Mouse (Mus musculus) urinary bladder, postnatal 14 days (tissue): Measurements from ENCODE around the gene Gm20683.

Source experiments
- DNase-seq: peaks from one replicate; pipeline ENCODE4 v3.0.0; 2021; ENCODE audit warnings: low spot score

Gm20683 gene

GRCm38 (mm10) chr17:25841117-25841880 is at the start of gene Gm20683:
TSS of gene Gm20683 (minus strand) at chr17:25841763.
- no peak for DNase-seq

DNA sequence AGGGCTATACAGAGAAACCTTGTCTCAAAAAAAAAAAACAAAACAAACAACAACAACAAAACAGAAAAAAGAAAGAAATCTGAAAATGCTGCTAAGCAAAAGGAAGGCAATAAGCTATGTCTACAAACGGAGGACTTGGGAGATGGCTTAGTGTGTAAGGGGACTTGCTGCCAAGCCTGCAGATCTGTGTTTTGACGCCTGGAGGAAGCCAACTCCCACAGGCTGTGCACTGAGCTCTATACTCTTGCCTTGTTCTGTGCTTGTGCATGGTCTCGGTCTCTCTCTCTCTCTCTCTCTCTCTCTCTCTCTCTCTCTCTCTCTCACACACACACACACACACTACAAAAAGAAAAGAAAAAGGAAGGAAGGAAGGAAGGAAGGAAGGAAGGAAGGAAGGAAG is 47.3 kb upstream of the Gm20683 start:
- DNase-seq: no peak

GRCm38 (mm10) chr17:25887467-25887866 is 45.9 kb upstream of the Gm20683 start:
- no peak for DNase-seq

GRCm38 (mm10) chr17:25886806-25887205 is 45.2 kb upstream of the Gm20683 start:
- no peak for DNase-seq

- no peak for DNase-seq
Measured at GRCm38 (mm10) chr17:25885636-25886035, 44.1 kb upstream of the Gm20683 start.

DNA sequence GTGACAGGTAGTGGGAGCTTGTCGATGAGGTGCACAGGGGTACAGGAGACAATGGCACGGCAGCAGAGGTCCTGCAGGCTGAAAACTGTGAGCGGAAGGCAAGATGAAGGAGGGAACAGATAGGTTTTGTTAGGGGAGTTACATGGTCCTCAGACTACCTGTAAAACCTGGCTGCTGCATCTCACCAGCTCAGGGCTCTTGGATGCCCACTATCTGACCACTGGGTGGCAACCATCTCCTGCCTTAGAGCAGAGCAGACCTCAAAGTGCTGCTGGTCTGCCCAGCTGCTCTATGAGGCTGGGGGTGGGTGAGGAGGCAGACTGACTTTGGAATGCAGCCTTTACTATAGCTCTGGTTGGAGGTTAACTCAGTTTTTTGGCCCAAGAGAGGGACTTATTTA is 42.3 kb upstream of the Gm20683 start:
- DNase-seq: no peak

- no peak for DNase-seq
Measured at GRCm38 (mm10) chr17:25883268-25883667, 41.7 kb upstream of the Gm20683 start.

GRCm38 (mm10) chr17:25882306-25882705 is 40.7 kb upstream of the Gm20683 start:
- DNase-seq: no peak

DNA sequence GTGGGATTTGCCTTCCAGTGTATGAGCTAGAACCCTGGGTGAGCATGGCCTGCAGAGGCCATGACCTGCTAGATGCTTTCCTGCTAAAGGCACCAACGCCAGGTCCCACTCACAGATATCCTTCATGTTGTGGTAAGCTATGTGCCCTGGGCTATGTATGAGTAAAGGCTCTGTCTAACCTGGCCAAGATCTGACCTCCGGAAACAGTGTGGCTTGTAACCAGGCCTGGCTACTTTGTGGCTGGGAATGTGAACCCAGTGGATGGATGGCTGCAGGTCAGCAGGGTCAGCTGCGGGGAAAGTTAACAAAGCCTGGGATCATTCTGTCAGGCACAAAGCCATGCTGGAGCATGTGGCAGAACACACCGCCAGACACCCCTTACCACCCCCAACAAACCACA is 40.1 kb upstream of the Gm20683 start:
- no peak for DNase-seq

- no peak for DNase-seq
Measured at GRCm38 (mm10) chr17:25880913-25881641, 39.5 kb upstream of the Gm20683 start.

GRCm38 (mm10) chr17:25880196-25880910 is 38.8 kb upstream of the Gm20683 start, which contains the start of gene Wfikkn1:
TSS of gene Wfikkn1 (minus strand) at chr17:25880858.
- no peak for DNase-seq

- no peak for DNase-seq
Measured at GRCm38 (mm10) chr17:25879750-25880149, 38.2 kb upstream of the Gm20683 start.

GRCm38 (mm10) chr17:25879261-25879660 is 37.7 kb upstream of the Gm20683 start:
- peak; percentile 46 for DNase-seq

DNA sequence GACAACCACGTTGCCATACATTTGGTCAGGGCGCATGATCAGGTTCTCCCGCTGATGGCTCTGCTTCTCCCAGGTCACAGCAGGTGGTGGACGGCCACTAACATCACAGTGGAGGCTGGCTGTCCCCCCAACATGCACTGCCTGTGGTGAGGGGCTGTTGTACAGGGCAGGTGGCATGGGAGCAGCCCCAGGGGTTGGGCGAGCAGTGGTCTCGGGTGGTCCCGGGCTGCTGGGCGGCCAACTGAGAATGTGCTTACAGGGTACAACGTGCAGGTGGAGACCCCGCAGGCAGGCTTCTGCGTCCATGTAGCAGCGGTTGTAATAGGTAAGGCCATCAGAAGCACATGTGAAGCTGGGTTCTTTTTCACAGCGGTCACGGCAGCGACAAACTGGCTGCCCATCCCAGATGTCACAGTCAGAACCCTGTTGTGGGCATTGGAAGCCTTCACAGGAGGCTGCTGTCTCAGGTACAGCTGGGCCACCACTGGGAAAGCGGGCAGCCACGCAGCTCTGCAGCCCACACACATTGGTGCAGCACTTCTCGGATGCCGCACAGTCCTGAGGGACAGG is 37.1 kb upstream of the Gm20683 start:
- DNase-seq: no peak

- DNase-seq: no peak
Measured at GRCm38 (mm10) chr17:25877741-25878610, 36.4 kb upstream of the Gm20683 start.

DNA sequence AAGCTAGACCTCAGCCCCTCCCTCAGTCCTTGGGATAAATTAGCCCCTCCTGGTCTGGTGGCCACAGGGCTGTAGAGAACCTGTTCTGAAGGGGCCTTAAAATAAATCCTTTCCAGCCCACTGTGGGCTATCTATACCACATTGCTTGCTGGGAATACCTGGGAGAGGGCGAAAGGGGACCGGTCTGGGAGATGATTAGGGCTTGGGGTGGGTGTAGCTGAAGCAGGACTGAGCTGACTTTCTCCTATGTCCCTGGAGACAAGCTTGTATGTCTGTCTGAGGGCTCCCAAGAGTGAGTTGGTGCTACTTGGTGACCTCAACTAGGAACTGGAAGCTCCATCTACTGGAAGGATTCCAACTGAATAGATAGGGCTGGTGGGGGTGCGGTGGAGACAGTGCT is 35.5 kb upstream of the Gm20683 start:
- DNase-seq: no peak

DNA sequence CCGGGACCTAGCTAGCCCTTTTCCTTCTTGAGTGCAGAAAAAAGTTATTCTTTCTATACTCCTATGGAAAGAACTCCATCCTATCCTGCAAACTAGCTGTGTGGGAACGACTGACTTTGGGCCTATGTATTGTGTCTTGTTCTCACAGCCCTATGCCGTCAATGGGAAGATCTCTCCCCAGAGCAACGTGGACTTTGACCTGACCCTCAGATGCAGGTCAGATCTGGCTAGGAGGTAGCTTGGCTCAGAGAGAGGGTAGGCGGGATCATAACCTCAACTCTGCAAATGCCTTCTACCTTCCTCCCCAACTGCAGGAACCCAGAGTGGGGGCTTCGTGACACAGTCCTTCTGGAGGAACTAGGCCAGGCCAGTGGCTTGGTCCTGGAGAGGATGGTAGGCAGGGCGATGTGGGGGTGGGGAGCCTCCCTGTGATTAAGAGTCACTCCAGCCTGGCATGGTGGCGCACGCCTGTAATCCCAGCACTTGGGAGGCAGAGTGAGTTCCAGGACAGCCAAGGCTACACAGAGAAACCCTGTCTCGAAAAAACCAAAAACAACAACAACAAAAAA is 34.9 kb upstream of the Gm20683 start:
- DNase-seq: no peak

GRCm38 (mm10) chr17:25875171-25876136 is 33.9 kb upstream of the Gm20683 start:
- DNase-seq: peak; percentile 89

GRCm38 (mm10) chr17:25874721-25875170 is 33.2 kb upstream of the Gm20683 start, which contains the start of gene Mettl26:
TSS of gene Mettl26 (plus strand) at chr17:25875074.
- peak; percentile 95 for DNase-seq
